Mouse (Mus musculus): Measurements from ENCODE around the gene Cdc20b.

GRCm38 (mm10) chr13:112986451-112986950 is 48.4 kb upstream of the Cdc20b start:
- no peak for TF ChIP-seq MYOD1 (IDR thresholded peaks at IDR 0.05; ENCODE audit: control insufficient read depth in 1 of 3, insufficient read length in 2 of 3, low read depth in 2 of 3)
- no peak for TF ChIP-seq E2F4 (IDR thresholded peaks at IDR 0.05; ENCODE audit: insufficient read depth)
- no peak for TF ChIP-seq MYOG (IDR thresholded peaks at IDR 0.05; ENCODE audit: control insufficient read depth in 1 of 3, insufficient read depth in 1 of 3, insufficient read length in 2 of 3, low read depth in 2 of 3)
- no peak for TF ChIP-seq POLR2A (IDR thresholded peaks at IDR 0.05; ENCODE audit: insufficient read length, low read depth)
- TF ChIP-seq USF1 (IDR thresholded peaks at IDR 0.05; ENCODE audit: low read depth), result no peak
- TF ChIP-seq REST (IDR thresholded peaks at IDR 0.05; ENCODE audit: insufficient read depth, insufficient read length), result no peak
- no peak for TF ChIP-seq POLR2AphosphoS2 (IDR thresholded peaks at IDR 0.05; ENCODE audit: insufficient read length, low read depth)
- no peak for TF ChIP-seq SRF (IDR thresholded peaks at IDR 0.05; ENCODE audit: control insufficient read depth, insufficient read length, low read depth)
- TF ChIP-seq MAX (IDR thresholded peaks at IDR 0.05; ENCODE audit: low read depth), result no peak

Measured in myocyte (in vitro differentiated cells).